Mouse (Mus musculus) erythroblast, embryonic 14.5 days (primary cell): ENCODE data around the gene Atp7b.

Experiments used
- GATA1 ChIP-seq: IDR thresholded peaks from 2 replicates; pipeline ENCODE4 v1.6.1; 2012; ENCODE audit warnings: low read length, inconsistent platforms, mixed read lengths
- TAL1 ChIP-seq: IDR thresholded peaks from 3 replicates; pipeline ENCODE4 v1.6.1; 2012; ENCODE audit warnings: low read length, inconsistent platforms, mixed read lengths

DNA sequence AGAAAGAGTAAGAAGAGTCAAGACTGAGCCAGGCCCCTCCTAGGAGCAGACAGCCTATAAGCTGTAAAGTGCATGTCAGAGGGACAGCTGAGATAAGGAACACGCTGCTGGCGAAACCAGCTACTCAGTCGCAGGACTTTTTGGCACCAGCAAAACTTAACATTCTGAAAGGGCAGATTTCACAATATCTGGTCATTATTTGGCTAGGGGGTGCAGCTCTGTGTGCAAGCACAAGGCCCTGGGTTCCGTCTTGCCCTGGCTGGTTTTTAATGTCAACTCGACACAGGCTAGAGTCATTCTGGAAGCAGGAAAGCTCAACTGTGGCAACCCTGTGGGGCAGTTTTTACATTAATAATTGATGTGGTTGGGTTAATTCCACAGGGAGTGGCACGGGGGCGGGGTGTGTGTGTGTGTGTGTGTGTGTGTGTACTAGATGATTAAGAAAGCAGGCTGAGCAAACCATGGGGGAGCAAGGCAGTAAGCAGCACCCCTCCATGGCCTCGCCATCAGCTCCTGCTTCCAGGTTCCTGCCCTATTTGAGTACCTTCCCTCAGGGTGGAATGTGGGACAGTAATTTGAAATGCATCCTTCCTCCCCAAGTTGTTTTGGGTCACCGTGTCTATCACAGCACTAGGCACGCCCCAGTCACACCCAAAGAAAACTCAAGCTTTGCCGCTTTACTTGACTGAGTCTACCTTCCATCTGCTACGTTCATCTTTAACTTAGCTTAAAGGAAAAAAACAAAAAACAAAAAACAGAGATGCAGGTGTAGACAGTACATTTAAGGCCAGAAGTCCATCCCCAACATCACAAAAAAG lies 5.2 kb downstream of the Atp7b start:
- TF ChIP-seq GATA1, result peak; percentile 54; the same call in 1 of the 2 replicates
- TF ChIP-seq TAL1, result no peak
